Mouse (Mus musculus) hindbrain, postnatal 0 days (tissue): Measurements from ENCODE around the gene Shisa3. TPM values are rescaled to one million over a fixed set of nuclear protein-coding genes. Genes with fewer than 3 reads are reported as not detected.

Source experiments
- ATAC-seq: fragments of 200-750 bp; cut with Nextera tagmentation; 2 replicates; pipeline ENCODE4 v1.8.0; 2017; ENCODE audit warnings: mild to moderate bottlenecking, moderate TSS enrichment, moderate library complexity
- DNase-seq: peaks from one replicate; pipeline ENCODE4 v3.0.0-alpha.2; 2015; ENCODE audit warnings: low spot score
- H3K27ac ChIP-seq: fragments of 300-500 bp; sonication (generic); 2 replicates; pipeline ENCODE4 v1.5.1; 2014; ENCODE audit warnings: mild to moderate bottlenecking
- H3K27me3 ChIP-seq: fragments of 300-500 bp; sonication (generic); 2 replicates; pipeline ENCODE4 v1.6.1; 2014; ENCODE audit warnings: low read length, mixed read lengths; ENCODE audit not compliant: insufficient read depth
- H3K36me3 ChIP-seq: fragments of 300-500 bp; sonication (generic); 2 replicates; pipeline ENCODE4 v1.6.1; 2014; ENCODE audit warnings: low read length, mixed read lengths; ENCODE audit not compliant: insufficient read depth
- H3K4me1 ChIP-seq: fragments of 300-500 bp; sonication (generic); 2 replicates; pipeline ENCODE4 v1.6.1; 2014; ENCODE audit warnings: antibody characterized with exemption, low read length, mixed read lengths; ENCODE audit not compliant: insufficient read depth
- H3K4me2 ChIP-seq: fragments of 300-500 bp; sonication (generic); 2 replicates; pipeline ENCODE4 v1.6.1; 2014; ENCODE audit warnings: low read depth, mild to moderate bottlenecking, low read length, moderate library complexity, mixed read lengths
- H3K4me3 ChIP-seq: fragments of 300-500 bp; sonication (generic); 2 replicates; pipeline ENCODE4 v1.5.1; 2014; ENCODE audit warnings: low read length
- H3K9ac ChIP-seq: fragments of 300-500 bp; sonication (generic); replicated peaks from 2 replicates; pipeline ENCODE4 v1.6.1; 2014; ENCODE audit warnings: mild to moderate bottlenecking, low read length, moderate library complexity, mixed read lengths
- H3K9me3 ChIP-seq: fragments of 300-500 bp; sonication (generic); 2 replicates; pipeline ENCODE4 v1.6.1; 2016; ENCODE audit warnings: low read length, mixed read lengths
- CTCF ChIP-seq: IDR thresholded peaks from 2 replicates; pipeline ENCODE4 v1.5.1; 2016; ENCODE audit warnings: antibody characterized with exemption, control low read depth, low read depth
- WGBS: fragments of 180-500 bp; shearing (Covaris S2); extraction: QIAGEN DNeasy Blood & Tissue Kit; methylation state at CpG from one replicate; pipeline ENCODE4 v1.1.7; 2014; 5-methylcytosine and 5-hydroxymethylcytosine counted together
- polyA plus RNA-seq: library from polyadenylated mRNA; unstranded; fragments of >200 nt; fragmentation: Nextera tagmentation; extraction: Ambion mirVana; gene quantifications from 2 replicates; pipeline ENCODE4 v1.2.1, GENCODE M21; 2015
- total RNA-seq: library from RNA; depleted of rRNA; stranded (reverse); fragments of >200 nt; gene quantifications from 2 replicates; pipeline ENCODE4 v1.2.3, GENCODE M21; 2014

The Shisa3 gene
- total and polyA plus RNA-seq, 2 experiments from 2014 or later = 1.6 to 3.2 TPM

DNA sequence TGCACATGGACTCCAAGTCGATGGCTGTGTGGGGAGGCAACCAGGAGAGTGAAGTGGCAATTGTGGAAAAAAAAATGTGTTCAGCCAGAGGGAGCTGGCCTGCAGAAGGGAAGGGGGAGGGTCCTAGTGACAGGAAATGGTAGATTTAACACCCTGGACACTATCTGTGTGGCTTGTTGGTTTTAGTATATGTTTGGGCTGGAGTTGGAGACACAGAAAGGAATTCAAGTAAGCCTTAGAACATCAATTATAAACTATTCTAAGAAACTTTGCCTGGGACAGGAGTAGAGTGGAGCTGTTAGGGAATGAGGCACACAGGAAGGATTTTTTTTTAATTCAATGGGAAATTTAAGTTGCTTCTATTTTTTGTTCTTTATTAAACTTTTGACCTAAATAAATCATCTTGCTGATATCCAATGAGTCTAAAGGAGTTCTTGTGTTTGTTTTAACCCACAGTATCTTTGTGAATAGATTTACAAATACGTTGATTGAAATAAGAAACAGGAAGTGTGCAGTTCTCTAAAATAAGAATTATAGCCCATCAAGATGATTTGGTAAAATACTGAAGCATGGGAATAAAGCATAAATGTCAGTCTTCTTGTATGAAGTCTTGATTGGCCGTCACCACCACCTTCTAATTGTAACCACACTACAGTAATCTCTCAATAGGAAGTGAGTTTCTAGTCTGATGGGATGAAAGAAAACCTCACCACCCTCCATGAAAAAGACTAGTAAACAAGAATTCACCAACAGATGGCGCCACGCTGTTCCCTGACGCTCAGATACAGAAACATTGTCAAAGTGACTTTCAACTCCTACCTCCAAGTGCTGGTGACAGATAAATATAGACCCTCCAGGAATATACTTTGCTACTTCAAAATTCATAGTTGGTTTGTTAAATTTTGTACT, 27.7 kb upstream of the Shisa3 start:
- no peak overlapping the region for H3K4me3 ChIP-seq
- peak; percentile 38 for TF ChIP-seq CTCF
- no peak overlapping the region for H3K27ac ChIP-seq
- H3K27me3 ChIP-seq = no peaks in the 10 kb centered on the region
- no peaks in the 10 kb centered on the region for H3K36me3 ChIP-seq
- H3K9ac ChIP-seq = no peak overlapping the region
- no peak overlapping the region for H3K4me2 ChIP-seq
- 52% methylated on average over 6 of the region's 6 CpGs for WGBS
- no peaks in the 10 kb centered on the region for H3K4me1 ChIP-seq
- no peaks in the 10 kb centered on the region for H3K9me3 ChIP-seq
- DNase-seq = peak; percentile 10
- ATAC-seq = no peak

DNA sequence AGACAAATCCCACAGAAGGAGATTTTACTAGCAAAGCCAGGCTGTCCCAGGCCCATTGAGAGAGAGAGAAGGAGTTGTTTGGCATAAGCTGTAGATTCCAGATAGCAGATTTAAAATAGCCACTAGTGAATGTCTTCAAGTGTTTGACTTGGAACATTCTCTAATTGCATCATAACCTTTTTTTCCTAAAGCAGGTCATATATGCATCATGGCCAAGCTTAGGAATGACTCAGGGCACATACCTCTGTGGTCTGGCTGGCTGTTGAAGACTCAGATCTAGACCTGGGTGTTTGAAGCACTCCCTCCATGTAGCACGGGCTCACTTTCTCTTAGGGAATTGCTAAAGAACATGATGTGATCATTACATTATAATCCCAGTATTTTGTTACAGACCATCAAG, 12.6 kb upstream of the Shisa3 start:
- 84% methylated on average over 1 of the region's 1 CpGs for WGBS
- Histone ChIP-seq H3K27me3 (no peaks in the 10 kb centered on the region), H3K9me3 (no peaks in the 10 kb centered on the region), H3K4me3 (no peak overlapping the region), H3K4me1 (no peaks in the 10 kb centered on the region), H3K27ac (no peak overlapping the region), H3K9ac (no peak overlapping the region), H3K4me2 (no peak overlapping the region), H3K36me3 (no peaks in the 10 kb centered on the region)
- ATAC-seq (no peak), DNase-seq (no peak)
- TF ChIP-seq CTCF = no peak

GRCm38 (mm10) chr5:67595629-67596028, 12.1 kb upstream of the Shisa3 start:
- TF ChIP-seq CTCF = no peak
- Histone ChIP-seq H3K4me2 (no peak overlapping the region), H3K27me3 (no peaks in the 10 kb centered on the region), H3K9ac (no peak overlapping the region), H3K27ac (no peak overlapping the region), H3K4me3 (no peak overlapping the region), H3K9me3 (no peaks in the 10 kb centered on the region), H3K4me1 (no peaks in the 10 kb centered on the region), H3K36me3 (no peaks in the 10 kb centered on the region)
- DNase-seq = no peak
- no peak for ATAC-seq
- 68% methylated on average over 7 of the region's 7 CpGs for WGBS

- TF ChIP-seq CTCF = no peak
- H3K4me2 ChIP-seq = no peak overlapping the region
- no peaks in the 10 kb centered on the region for H3K36me3 ChIP-seq
- peaks cover 8% of the 10 kb centered on the region; the same call in 1 of the 2 replicates for H3K27me3 ChIP-seq
- H3K4me3 ChIP-seq = no peak overlapping the region
- H3K27ac ChIP-seq = no peak overlapping the region
- ATAC-seq (no peak), DNase-seq (no peak)
- no peaks in the 10 kb centered on the region for H3K9me3 ChIP-seq
- no peaks in the 10 kb centered on the region for H3K4me1 ChIP-seq
- WGBS = 90% methylated on average over 9 of the region's 9 CpGs
- no peak overlapping the region for H3K9ac ChIP-seq
Observed at GRCm38 (mm10) chr5:67599935-67600334, 7.7 kb upstream of the Shisa3 start.

DNA sequence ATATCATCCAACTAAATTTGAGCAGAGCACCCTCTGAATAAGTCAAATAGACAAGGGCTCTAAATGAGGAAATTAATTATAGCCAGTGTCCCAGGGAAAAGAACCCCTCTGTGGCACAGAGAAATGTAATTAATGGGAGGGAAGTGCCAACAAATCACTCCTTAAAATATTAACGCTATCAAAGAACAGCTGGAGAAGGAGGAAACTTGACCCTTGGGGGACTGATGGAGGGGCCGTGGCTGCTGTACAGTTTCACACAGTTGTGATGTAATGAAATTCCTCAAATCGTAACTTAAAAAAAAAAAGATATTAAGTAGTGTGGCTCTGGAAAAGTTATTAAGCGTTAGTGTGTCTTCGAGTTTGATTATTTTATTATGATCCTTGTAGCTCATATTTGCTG, 1.7 kb upstream of the Shisa3 start:
- Histone ChIP-seq H3K4me1 (0 out of 2 replicates have a peak, but pooled peaks cover 7% of the 10 kb centered on the region), H3K4me2 (no peak overlapping the region), H3K4me3 (no peak overlapping the region), H3K9me3 (no peaks in the 10 kb centered on the region), H3K27ac (no peak overlapping the region), H3K36me3 (no peaks in the 10 kb centered on the region), H3K9ac (no peak overlapping the region), H3K27me3 (peaks cover 51% of the 10 kb centered on the region)
- no peak for TF ChIP-seq CTCF
- ATAC-seq (no peak), DNase-seq (no peak)
- WGBS = 41% methylated on average over 5 of the region's 5 CpGs

GRCm38 (mm10) chr5:67606916-67607803, 522 bp upstream of the Shisa3 start:
- no peak for TF ChIP-seq CTCF
- Histone ChIP-seq H3K4me3 (peak overlapping the region; percentile 42), H3K36me3 (no peaks in the 10 kb centered on the region), H3K4me1 (0 out of 2 replicates have a peak, but pooled peaks cover 7% of the 10 kb centered on the region), H3K4me2 (peak overlapping the region; percentile 64), H3K27ac (no peak overlapping the region), H3K9me3 (no peaks in the 10 kb centered on the region), H3K9ac (no peak overlapping the region), H3K27me3 (peaks cover 55% of the 10 kb centered on the region)
- DNase-seq (peak; percentile 13), ATAC-seq (peak; percentile 16; the same call in 1 of the 2 replicates)
- WGBS = under 1% methylated on average over 65 of the region's 66 CpGs
